Mouse (Mus musculus): ENCODE measurements around the gene Nav2. TPM values are rescaled to one million over a fixed set of nuclear protein-coding genes. Genes with fewer than 3 reads are reported as not detected.

The Nav2 gene
- total RNA-seq, 4 experiments from 2014 or later = 31.3 to 55.8 (median 41.0) TPM

- DNase-seq (ENCODE audit: low spot score) = no peak
Observed at GRCm38 (mm10) chr7:49604244-49604643, 695.7 kb downstream of the Nav2 start.

GRCm38 (mm10) chr7:49604965-49605795 lies 696.7 kb downstream of the Nav2 start:
- DNase-seq (ENCODE audit: low spot score) = peak; percentile 34

- DNase-seq (ENCODE audit: low spot score) = peak; percentile 44
Observed at GRCm38 (mm10) chr7:49616258-49616735, 707.8 kb downstream of the Nav2 start.

GRCm38 (mm10) chr7:49617087-49617486 lies 708.6 kb downstream of the Nav2 start:
- DNase-seq (ENCODE audit: low spot score) = no peak

- no peak for DNase-seq (ENCODE audit: low spot score)
Observed at GRCm38 (mm10) chr7:49620160-49620559, 711.6 kb downstream of the Nav2 start.

- DNase-seq (ENCODE audit: low spot score) = no peak
Observed at GRCm38 (mm10) chr7:49631885-49632284, 723.4 kb downstream of the Nav2 start.

DNA sequence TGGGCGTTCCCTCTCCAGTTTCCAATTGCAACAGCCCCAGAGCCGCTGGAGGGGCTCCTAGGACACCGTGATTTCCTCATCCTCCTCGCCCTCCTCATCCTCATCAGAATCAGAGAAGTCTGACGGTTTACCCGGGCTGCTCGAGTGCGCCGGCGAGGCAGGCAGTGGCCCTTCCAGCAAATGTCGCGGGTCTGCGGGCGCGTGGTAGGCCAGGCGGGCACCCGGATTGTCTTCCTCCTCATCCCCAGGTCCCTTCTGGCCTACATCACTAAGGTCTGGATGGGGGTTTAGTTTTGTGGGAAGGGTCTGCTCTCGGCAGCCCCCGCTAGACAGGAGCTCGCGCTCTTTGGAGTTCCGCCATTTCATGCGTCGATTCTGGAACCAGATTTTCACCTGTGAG lies 723.9 kb downstream of the Nav2 start:
- no peak for DNase-seq (ENCODE audit: low spot score)

- no peak for DNase-seq (ENCODE audit: low spot score)
Observed at GRCm38 (mm10) chr7:49633375-49633956, 725.0 kb downstream of the Nav2 start.

- DNase-seq (ENCODE audit: low spot score) = no peak
Observed at GRCm38 (mm10) chr7:49634291-49635073, 726.0 kb downstream of the Nav2 start.

GRCm38 (mm10) chr7:49635074-49635621 lies 726.6 kb downstream of the Nav2 start:
- no peak for DNase-seq (ENCODE audit: low spot score)

DNA sequence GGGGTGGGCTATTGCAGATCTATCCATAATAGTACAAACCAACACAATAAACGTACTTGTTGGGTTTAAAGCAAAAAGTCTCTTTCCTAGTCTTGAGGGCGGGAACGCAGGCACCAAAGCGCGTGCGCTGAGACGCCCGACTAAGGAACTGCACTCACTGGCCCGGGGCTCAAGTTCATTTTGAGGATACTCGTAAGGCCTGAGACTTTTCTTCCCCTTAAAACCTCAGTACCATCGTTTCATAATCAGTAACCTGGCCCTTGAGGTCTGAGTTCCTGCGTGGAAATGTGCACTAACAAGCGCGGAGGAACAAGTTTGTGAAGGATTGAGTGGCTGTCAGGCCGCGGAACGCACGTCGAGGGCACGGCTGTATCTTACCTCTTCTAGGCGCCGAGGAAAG lies 727.5 kb downstream of the Nav2 start:
- DNase-seq (ENCODE audit: low spot score) = no peak

DNA sequence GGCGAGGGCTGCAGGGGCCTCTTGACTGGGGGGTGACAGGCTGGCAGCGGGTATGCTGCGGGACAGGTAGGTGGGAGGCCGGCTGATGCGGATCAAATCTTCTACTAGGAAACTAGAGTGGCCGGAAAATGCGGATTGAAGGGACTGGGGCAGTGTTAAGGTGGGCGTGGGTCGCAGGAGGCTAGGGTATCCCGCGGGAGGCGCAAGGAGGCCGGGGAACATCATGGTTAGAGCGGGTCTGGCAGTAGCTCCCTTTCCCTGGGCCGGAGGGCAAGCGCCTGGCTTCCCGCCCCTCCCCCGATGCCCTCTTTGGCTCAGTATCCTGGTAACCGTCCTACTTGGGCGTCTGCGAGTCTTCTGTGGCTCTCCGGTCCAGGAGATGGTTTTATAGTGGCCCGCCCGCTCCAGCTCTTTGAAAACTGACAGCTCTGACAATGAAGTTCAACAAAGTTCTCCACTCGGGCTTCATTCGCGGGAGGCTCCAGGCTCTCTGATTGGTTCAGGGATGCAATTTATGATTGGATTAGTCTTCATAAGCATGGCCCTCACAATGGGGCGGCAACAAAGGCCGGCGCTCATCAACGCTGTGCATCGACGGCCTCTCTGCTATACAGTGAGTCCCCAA lies 728.1 kb downstream of the Nav2 start, which contains the start of gene Dbx1:
Gene Dbx1, minus strand, starts transcription at position 359 of the 625 bp plus-strand sequence.
- no peak for DNase-seq (ENCODE audit: low spot score)

DNA sequence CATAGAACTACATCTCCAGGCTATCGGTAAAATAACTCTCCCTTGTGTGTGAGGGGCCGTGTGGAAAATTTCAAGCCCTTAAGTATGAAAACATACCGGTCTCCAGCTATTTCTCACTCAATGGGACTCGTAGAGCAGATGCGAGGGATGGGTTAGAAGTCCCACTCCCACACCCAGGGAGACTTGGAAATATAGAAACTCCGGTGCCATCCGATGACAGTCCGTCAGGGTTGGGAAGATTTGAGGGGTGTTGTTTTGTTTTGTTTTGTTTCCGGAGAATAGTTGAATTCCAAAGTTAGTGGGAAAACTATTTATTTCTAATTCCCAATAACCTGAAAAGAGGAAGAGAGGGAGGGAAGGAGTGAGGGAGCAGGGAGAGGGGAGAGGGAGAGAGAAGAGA lies 728.8 kb downstream of the Nav2 start:
- DNase-seq (ENCODE audit: low spot score) = no peak

DNA sequence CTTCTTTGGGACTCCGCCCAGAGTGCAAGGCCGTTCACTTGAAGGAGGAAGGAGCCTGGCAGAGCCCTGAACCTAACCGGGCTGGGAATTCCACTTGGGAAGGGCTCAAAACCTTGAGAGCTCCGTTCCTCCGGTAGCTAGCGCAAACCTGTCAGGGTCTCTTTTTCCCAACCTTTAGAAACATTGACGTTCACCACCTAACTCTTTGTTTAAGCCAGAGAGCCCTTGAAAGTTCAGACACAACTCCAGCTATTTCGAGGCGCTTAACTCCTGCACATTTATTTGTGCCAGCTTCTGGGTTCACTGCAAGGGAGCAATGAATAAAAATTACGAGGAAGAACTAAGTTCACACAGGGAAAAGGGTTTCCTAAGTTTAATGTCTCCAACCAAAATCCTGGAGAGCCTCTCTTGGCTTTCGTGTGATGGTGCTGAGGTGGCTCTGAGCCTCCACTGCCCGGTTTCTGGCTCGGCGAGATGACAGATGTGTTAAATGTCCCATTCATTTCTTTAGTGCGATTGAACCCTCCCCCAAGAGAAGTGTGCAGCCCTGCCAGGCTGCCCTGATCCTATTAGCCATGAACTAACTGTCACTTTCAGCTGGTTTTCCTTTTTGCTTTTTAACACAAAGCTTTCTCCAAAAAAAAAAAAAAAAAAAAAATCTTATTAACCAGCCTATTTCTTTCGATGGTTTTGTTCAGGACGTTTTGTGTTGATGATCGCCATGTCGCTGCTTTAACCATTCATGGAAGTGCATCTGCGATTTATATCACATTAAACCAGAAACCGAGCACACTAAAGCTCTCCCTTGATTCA lies 729.5 kb downstream of the Nav2 start:
- no peak for DNase-seq (ENCODE audit: low spot score)

- no peak for DNase-seq (ENCODE audit: low spot score)
Observed at GRCm38 (mm10) chr7:49638941-49639776, 730.6 kb downstream of the Nav2 start.

- no peak for DNase-seq (ENCODE audit: low spot score)
Observed at GRCm38 (mm10) chr7:49639864-49640708, 731.6 kb downstream of the Nav2 start.

GRCm38 (mm10) chr7:49640709-49641305 lies 732.3 kb downstream of the Nav2 start:
- no peak for DNase-seq (ENCODE audit: low spot score)
